Mouse (Mus musculus): Measurements from ENCODE around the gene Trpv6. TPM values are rescaled to one million over a fixed set of nuclear protein-coding genes. Genes with fewer than 3 reads are reported as not detected.

Gene Trpv6
- polyA plus RNA-seq, 1 experiment = 0.26 TPM

- DNase-seq = no peak
Measured at GRCm38 (mm10) chr6:41621241-41621990, 14.8 kb downstream of the Trpv6 start.

GRCm38 (mm10) chr6:41620173-41620798, 15.9 kb downstream of the Trpv6 start:
- 88% methylated on average over 9 of the region's 9 CpGs for WGBS
- Histone ChIP-seq H3K27ac (ENCODE audit: insufficient read depth, low read length) (no peak overlapping the region), H3K4me3 (replicated peaks; ENCODE audit: insufficient read depth, low read depth, low read length) (no peak overlapping the region), H3K4me1 (ENCODE audit: control insufficient read depth, insufficient read depth, low read length) (no peaks in the 10 kb centered on the region), H3K27me3 (ENCODE audit: control insufficient read depth, insufficient read depth, low read length) (no peaks in the 10 kb centered on the region)
- TF ChIP-seq CTCF (IDR thresholded peaks at IDR 0.05; ENCODE audit: borderline replicate concordance, insufficient read depth, low read depth, low read length) (no peak), POLR2A (IDR thresholded peaks at IDR 0.05; ENCODE audit: borderline replicate concordance, insufficient read depth, low read length) (no peak)
- no peak for DNase-seq

More at GRCm38 (mm10) chr6:41621241-41621990, 14.8 kb downstream of the Trpv6 start:
- WGBS = 92% methylated on average over 12 of the region's 12 CpGs
- TF ChIP-seq CTCF (IDR thresholded peaks at IDR 0.05; ENCODE audit: borderline replicate concordance, insufficient read depth, low read depth, low read length) (no peak), POLR2A (IDR thresholded peaks at IDR 0.05; ENCODE audit: borderline replicate concordance, insufficient read depth, low read length) (no peak)
- no peaks in the 10 kb centered on the region for H3K27me3 ChIP-seq (ENCODE audit: control insufficient read depth, insufficient read depth, low read length)
- no peaks in the 10 kb centered on the region for H3K4me1 ChIP-seq (ENCODE audit: control insufficient read depth, insufficient read depth, low read length)
- H3K4me3 ChIP-seq (replicated peaks; ENCODE audit: insufficient read depth, low read depth, low read length) = no peak overlapping the region
- no peak overlapping the region for H3K27ac ChIP-seq (ENCODE audit: insufficient read depth, low read length)

- Histone ChIP-seq H3K27me3 (ENCODE audit: control insufficient read depth, insufficient read depth, low read length) (no peaks in the 10 kb centered on the region), H3K27ac (ENCODE audit: insufficient read depth, low read length) (no peak overlapping the region), H3K4me1 (ENCODE audit: control insufficient read depth, insufficient read depth, low read length) (no peaks in the 10 kb centered on the region), H3K4me3 (replicated peaks; ENCODE audit: insufficient read depth, low read depth, low read length) (no peak overlapping the region)
- no peak for TF ChIP-seq POLR2A (IDR thresholded peaks at IDR 0.05; ENCODE audit: borderline replicate concordance, insufficient read depth, low read length)
- TF ChIP-seq CTCF (IDR thresholded peaks at IDR 0.05; ENCODE audit: borderline replicate concordance, insufficient read depth, low read depth, low read length) = no peak
- no peak for DNase-seq
- 55% methylated on average over 5 of the region's 5 CpGs for WGBS
Measured at GRCm38 (mm10) chr6:41607637-41608036, 28.6 kb downstream of the Trpv6 start.

GRCm38 (mm10) chr6:41606214-41606613, 30.0 kb downstream of the Trpv6 start:
- H3K4me1 ChIP-seq (ENCODE audit: control insufficient read depth, insufficient read depth, low read length) = no peaks in the 10 kb centered on the region
- H3K27ac ChIP-seq (ENCODE audit: insufficient read depth, low read length) = no peak overlapping the region
- no peaks in the 10 kb centered on the region for H3K27me3 ChIP-seq (ENCODE audit: control insufficient read depth, insufficient read depth, low read length)
- H3K4me3 ChIP-seq (replicated peaks; ENCODE audit: insufficient read depth, low read depth, low read length) = peak overlapping the region; percentile 51
- WGBS = 27% methylated on average over 4 of the region's 4 CpGs
- TF ChIP-seq CTCF (IDR thresholded peaks at IDR 0.05; ENCODE audit: borderline replicate concordance, insufficient read depth, low read depth, low read length) (no peak), POLR2A (IDR thresholded peaks at IDR 0.05; ENCODE audit: borderline replicate concordance, insufficient read depth, low read length) (no peak)
- DNase-seq = no peak

GRCm38 (mm10) chr6:41605794-41606104, 30.5 kb downstream of the Trpv6 start:
- no peak for DNase-seq
- Histone ChIP-seq H3K27me3 (ENCODE audit: control insufficient read depth, insufficient read depth, low read length) (no peaks in the 10 kb centered on the region), H3K4me1 (ENCODE audit: control insufficient read depth, insufficient read depth, low read length) (no peaks in the 10 kb centered on the region), H3K27ac (ENCODE audit: insufficient read depth, low read length) (no peak overlapping the region), H3K4me3 (replicated peaks; ENCODE audit: insufficient read depth, low read depth, low read length) (peak overlapping the region; percentile 51)
- no peak for TF ChIP-seq POLR2A (IDR thresholded peaks at IDR 0.05; ENCODE audit: borderline replicate concordance, insufficient read depth, low read length)
- TF ChIP-seq CTCF (IDR thresholded peaks at IDR 0.05; ENCODE audit: borderline replicate concordance, insufficient read depth, low read depth, low read length) = no peak
- WGBS = 5% methylated on average over 7 of the region's 7 CpGs

- DNase-seq = peak; percentile 25 to 26
- H3K4me3 ChIP-seq (replicated peaks; ENCODE audit: insufficient read depth, low read depth, low read length) = peak within 1 kb of the TSS; percentile 51
- H3K27ac ChIP-seq (ENCODE audit: insufficient read depth, low read length) = no peak within 1 kb of the TSS
- no peaks in the 10 kb centered on the region for H3K27me3 ChIP-seq (ENCODE audit: control insufficient read depth, insufficient read depth, low read length)
- WGBS = under 1% methylated on average over 68 of the region's 68 CpGs
- no peak for TF ChIP-seq CTCF (IDR thresholded peaks at IDR 0.05; ENCODE audit: borderline replicate concordance, insufficient read depth, low read depth, low read length)
- 0 out of 2 replicates have a peak, but pooled peaks have one; percentile 11 for TF ChIP-seq POLR2A (IDR thresholded peaks at IDR 0.05; ENCODE audit: borderline replicate concordance, insufficient read depth, low read length)
- no peaks in the 10 kb centered on the region for H3K4me1 ChIP-seq (ENCODE audit: control insufficient read depth, insufficient read depth, low read length)
Measured at GRCm38 (mm10) chr6:41605061-41605793, 31.0 kb downstream of the Trpv6 start, which contains the start of gene Ephb6. Ephb6 (plus strand) TSS chr6:41605482.

- Histone ChIP-seq H3K27ac (ENCODE audit: insufficient read depth, low read length) (no peak overlapping the region), H3K4me1 (ENCODE audit: control insufficient read depth, insufficient read depth, low read length) (no peaks in the 10 kb centered on the region), H3K4me3 (replicated peaks; ENCODE audit: insufficient read depth, low read depth, low read length) (peak overlapping the region; percentile 51), H3K27me3 (ENCODE audit: control insufficient read depth, insufficient read depth, low read length) (no peaks in the 10 kb centered on the region)
- DNase-seq = peak; percentile 10 to 27
- TF ChIP-seq CTCF (IDR thresholded peaks at IDR 0.05; ENCODE audit: borderline replicate concordance, insufficient read depth, low read depth, low read length) (peak; percentile 17; the same call in 1 of the 2 replicates), POLR2A (IDR thresholded peaks at IDR 0.05; ENCODE audit: borderline replicate concordance, insufficient read depth, low read length) (no peak)
- WGBS = under 1% methylated on average over 23 of the region's 23 CpGs
Measured at GRCm38 (mm10) chr6:41604401-41605050, 31.7 kb downstream of the Trpv6 start.
